Mouse (Mus musculus): ENCODE results near the gene Rer1. TPM values are rescaled to one million over a fixed set of nuclear protein-coding genes. Genes with fewer than 3 reads are reported as not detected.
"Not testable (repeated sequence)": the region's sequence is repeated elsewhere in the genome, so short reads cannot be mapped to it uniquely, and the experiment has no call there.

Gene Rer1
- total and polyA plus RNA-seq, 2 experiments from 2014 or later, result 116 to 126 TPM

DNA sequence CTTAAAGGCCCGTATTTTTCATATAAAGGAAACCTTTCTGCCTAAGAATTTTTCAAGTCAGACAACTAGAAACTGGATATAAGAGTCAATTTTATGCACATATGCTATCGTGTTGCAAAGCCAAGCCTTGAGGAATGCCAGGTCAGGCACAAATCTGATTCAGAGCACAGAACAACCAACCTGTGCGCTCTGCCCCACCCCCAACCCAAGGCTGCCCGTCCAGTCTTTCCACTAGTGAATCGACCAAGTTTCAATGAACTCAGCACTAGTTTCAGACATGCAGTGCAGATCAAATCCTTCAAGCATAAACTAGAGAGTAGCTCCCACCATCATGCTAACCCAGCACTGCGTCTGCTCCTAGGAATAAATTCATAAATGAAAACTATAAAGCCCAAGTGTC, 6.5 kb downstream of the Rer1 start:
- H3K27me3 ChIP-seq (ENCODE audit: control insufficient read depth, insufficient read depth, low read length), result no peaks in the 10 kb centered on the region

DNA sequence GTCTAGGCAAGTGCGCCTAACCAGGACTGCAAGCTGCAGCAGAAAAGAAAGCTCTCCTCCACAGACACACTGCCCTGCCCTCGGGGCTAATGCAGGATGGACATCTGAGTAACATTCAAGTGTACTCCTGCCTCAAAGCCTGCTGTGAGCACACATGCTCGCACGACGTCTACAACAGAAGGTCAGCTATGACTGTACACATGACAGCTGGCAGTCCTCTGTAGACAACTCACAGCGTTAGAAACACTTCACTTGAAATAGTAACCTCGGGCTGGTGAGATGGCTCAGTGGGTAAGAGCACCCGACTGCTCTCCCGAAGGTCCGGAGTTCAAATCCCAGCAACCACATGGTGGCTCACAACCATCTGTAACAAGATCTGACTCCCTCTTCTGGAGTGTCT, 7.4 kb downstream of the Rer1 start:
- not testable (repeated sequence) for H3K4me2 ChIP-seq (ENCODE audit: low read depth, low read length); H3K4me3 ChIP-seq (ENCODE audit: low read depth, low read length); ATAC-seq (ENCODE audit: insufficient read depth, low read depth); H3K9ac ChIP-seq (replicated peaks; ENCODE audit: low read depth, low read length); DNase-seq (ENCODE audit: low spot score); H3K27ac ChIP-seq (ENCODE audit: low read depth); H3K27me3 ChIP-seq (ENCODE audit: control insufficient read depth, insufficient read depth, low read length); H3K4me1 ChIP-seq (ENCODE audit: control insufficient read depth, insufficient read depth); H3K9me3 ChIP-seq (replicated peaks; ENCODE audit: control insufficient read depth, low read length)
- peaks cover 73% of the 10 kb centered on the region for H3K36me3 ChIP-seq (replicated peaks; ENCODE audit: control insufficient read depth, insufficient read depth, low read length)
- WGBS, result 78% methylated on average over 10 of the region's 10 CpGs

More for the DNA sequence above, 6.5 kb downstream of the Rer1 start:
- TF ChIP-seq EP300 (IDR thresholded peaks at IDR 0.05; ENCODE audit: low read depth) (no peak), CTCF (IDR thresholded peaks at IDR 0.05; ENCODE audit: low read depth) (no peak)
- Histone ChIP-seq H3K36me3 (replicated peaks; ENCODE audit: control insufficient read depth, insufficient read depth, low read length) (peaks cover 64% of the 10 kb centered on the region), H3K4me3 (ENCODE audit: low read depth, low read length) (no peak overlapping the region), H3K9me3 (replicated peaks; ENCODE audit: control insufficient read depth, low read length) (no peaks in the 10 kb centered on the region), H3K9ac (replicated peaks; ENCODE audit: low read depth, low read length) (no peak overlapping the region), H3K4me1 (ENCODE audit: control insufficient read depth, insufficient read depth) (peaks cover 8% of the 10 kb centered on the region; the same call in 1 of the 2 replicates), H3K27ac (ENCODE audit: low read depth) (no peak overlapping the region), H3K4me2 (ENCODE audit: low read depth, low read length) (no peak overlapping the region)
- no peak for DNase-seq (ENCODE audit: low spot score)
- no peak for ATAC-seq (ENCODE audit: insufficient read depth, low read depth)
- WGBS, result 93% methylated on average over 6 of the region's 6 CpGs

DNA sequence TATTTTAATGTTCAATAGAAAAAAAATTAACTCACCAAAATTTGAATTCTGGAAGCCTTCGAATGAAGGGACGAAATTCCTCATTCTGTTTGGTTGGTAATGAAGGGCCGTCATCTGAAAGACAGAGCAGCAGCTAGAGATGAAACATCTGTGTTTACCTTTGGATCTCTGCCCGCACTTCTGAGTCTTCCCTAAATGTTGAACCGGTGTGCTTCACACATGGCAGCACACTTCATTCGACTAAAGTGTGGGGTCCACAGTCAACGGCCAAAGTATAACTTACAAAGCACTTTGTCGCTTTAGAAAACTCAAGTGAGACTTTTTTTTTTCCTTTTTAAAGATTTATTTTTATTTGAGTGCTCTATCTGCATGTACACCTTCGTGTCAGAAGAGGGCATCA, 9.5 kb downstream of the Rer1 start:
- TF ChIP-seq EP300 (IDR thresholded peaks at IDR 0.05; ENCODE audit: low read depth), result no peak
- no peak for TF ChIP-seq CTCF (IDR thresholded peaks at IDR 0.05; ENCODE audit: low read depth)
- DNase-seq (ENCODE audit: low spot score) (no peak), ATAC-seq (ENCODE audit: insufficient read depth, low read depth) (no peak)
- Histone ChIP-seq H3K27me3 (ENCODE audit: control insufficient read depth, insufficient read depth, low read length) (no peaks in the 10 kb centered on the region), H3K27ac (ENCODE audit: low read depth) (no peak overlapping the region), H3K4me3 (ENCODE audit: low read depth, low read length) (no peak overlapping the region), H3K36me3 (replicated peaks; ENCODE audit: control insufficient read depth, insufficient read depth, low read length) (peaks cover 87% of the 10 kb centered on the region), H3K9me3 (replicated peaks; ENCODE audit: control insufficient read depth, low read length) (no peaks in the 10 kb centered on the region), H3K4me1 (ENCODE audit: control insufficient read depth, insufficient read depth) (no peaks in the 10 kb centered on the region), H3K9ac (replicated peaks; ENCODE audit: low read depth, low read length) (no peak overlapping the region), H3K4me2 (ENCODE audit: low read depth, low read length) (no peak overlapping the region)
- 83% methylated on average over 9 of the region's 9 CpGs for WGBS

DNA sequence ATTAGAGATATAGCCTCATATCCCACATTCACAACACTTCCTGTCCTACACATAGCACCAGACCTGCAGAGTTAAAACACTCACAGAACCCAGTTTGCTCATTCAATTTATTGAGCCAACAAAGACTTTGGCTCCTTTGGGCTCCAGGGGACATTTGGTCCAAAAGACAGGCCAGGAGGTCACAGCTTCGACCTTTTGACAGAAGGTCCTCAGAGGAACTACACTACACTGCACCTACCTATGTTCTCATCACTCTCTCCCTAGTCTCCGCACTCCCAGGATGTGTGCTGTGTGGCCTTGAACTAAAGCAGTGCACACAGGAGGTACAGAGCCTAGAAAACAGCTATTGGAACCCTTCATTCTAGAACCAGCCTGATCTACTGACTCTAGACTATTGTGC, 10.4 kb downstream of the Rer1 start:
- TF ChIP-seq EP300 (IDR thresholded peaks at IDR 0.05; ENCODE audit: low read depth) (no peak), CTCF (IDR thresholded peaks at IDR 0.05; ENCODE audit: low read depth) (no peak)
- H3K4me1 ChIP-seq (ENCODE audit: control insufficient read depth, insufficient read depth), result no peaks in the 10 kb centered on the region
- no peak for DNase-seq (ENCODE audit: low spot score)
- H3K27ac ChIP-seq (ENCODE audit: low read depth), result no peak overlapping the region
- no peak for ATAC-seq (ENCODE audit: insufficient read depth, low read depth)
- H3K4me2 ChIP-seq (ENCODE audit: low read depth, low read length), result no peak overlapping the region
- no peaks in the 10 kb centered on the region for H3K27me3 ChIP-seq (ENCODE audit: control insufficient read depth, insufficient read depth, low read length)
- H3K36me3 ChIP-seq (replicated peaks; ENCODE audit: control insufficient read depth, insufficient read depth, low read length), result peaks cover 89% of the 10 kb centered on the region
- 86% methylated on average over 2 of the region's 2 CpGs for WGBS
- H3K9ac ChIP-seq (replicated peaks; ENCODE audit: low read depth, low read length), result no peak overlapping the region
- H3K9me3 ChIP-seq (replicated peaks; ENCODE audit: control insufficient read depth, low read length), result no peaks in the 10 kb centered on the region
- no peak overlapping the region for H3K4me3 ChIP-seq (ENCODE audit: low read depth, low read length)

DNA sequence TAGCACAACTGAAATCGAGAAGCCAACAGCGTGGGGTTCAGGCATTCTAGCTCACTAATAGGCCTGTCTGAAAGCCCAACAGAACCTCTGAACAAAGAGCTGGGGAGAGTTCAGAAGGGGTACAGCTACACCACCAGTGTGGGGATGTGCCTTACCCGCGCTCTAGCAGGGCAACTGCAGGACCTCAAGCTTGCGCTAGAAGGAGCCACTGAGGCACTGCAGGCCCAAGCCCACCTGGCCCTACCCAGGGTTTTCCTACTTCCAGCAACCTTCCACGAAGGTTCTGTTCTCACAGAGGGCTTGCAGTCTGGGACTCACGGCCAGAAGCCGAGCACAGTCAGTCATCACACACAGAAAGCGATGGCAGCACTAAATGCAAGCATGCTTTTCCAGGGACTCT, 11.0 kb downstream of the Rer1 start:
- ATAC-seq (ENCODE audit: insufficient read depth, low read depth) (no peak), DNase-seq (ENCODE audit: low spot score) (no peak)
- Histone ChIP-seq H3K4me1 (ENCODE audit: control insufficient read depth, insufficient read depth) (no peaks in the 10 kb centered on the region), H3K27me3 (ENCODE audit: control insufficient read depth, insufficient read depth, low read length) (no peaks in the 10 kb centered on the region), H3K27ac (ENCODE audit: low read depth) (no peak overlapping the region), H3K36me3 (replicated peaks; ENCODE audit: control insufficient read depth, insufficient read depth, low read length) (peaks cover 89% of the 10 kb centered on the region), H3K4me3 (ENCODE audit: low read depth, low read length) (no peak overlapping the region), H3K9ac (replicated peaks; ENCODE audit: low read depth, low read length) (no peak overlapping the region), H3K4me2 (ENCODE audit: low read depth, low read length) (no peak overlapping the region), H3K9me3 (replicated peaks; ENCODE audit: control insufficient read depth, low read length) (no peaks in the 10 kb centered on the region)
- 87% methylated on average over 9 of the region's 9 CpGs for WGBS
- no peak for TF ChIP-seq EP300 (IDR thresholded peaks at IDR 0.05; ENCODE audit: low read depth)
- TF ChIP-seq CTCF (IDR thresholded peaks at IDR 0.05; ENCODE audit: low read depth), result no peak

DNA sequence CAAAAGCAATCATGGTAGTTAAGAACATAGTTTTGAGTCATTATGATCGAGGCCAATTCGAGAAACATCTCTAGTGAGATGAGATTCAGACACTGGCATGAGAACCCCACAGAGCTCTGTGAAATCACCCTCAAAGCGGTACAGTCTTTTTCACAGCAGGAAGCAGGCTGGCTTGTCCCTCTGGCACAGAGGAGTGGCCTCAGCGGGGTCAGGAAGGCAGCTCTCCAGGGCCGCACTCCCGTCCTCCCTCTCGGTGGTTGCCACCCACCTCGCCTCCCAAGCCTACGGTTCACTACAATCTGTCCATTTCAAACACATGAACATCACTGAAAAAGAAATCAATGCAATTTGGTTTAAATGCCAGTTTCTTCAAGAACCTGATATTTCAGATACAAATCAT, 11.8 kb downstream of the Rer1 start:
- Histone ChIP-seq H3K4me3 (ENCODE audit: low read depth, low read length) (no peak overlapping the region), H3K9me3 (replicated peaks; ENCODE audit: control insufficient read depth, low read length) (no peaks in the 10 kb centered on the region), H3K4me2 (ENCODE audit: low read depth, low read length) (no peak overlapping the region), H3K27me3 (ENCODE audit: control insufficient read depth, insufficient read depth, low read length) (no peaks in the 10 kb centered on the region), H3K27ac (ENCODE audit: low read depth) (no peak overlapping the region), H3K36me3 (replicated peaks; ENCODE audit: control insufficient read depth, insufficient read depth, low read length) (peaks cover 89% of the 10 kb centered on the region), H3K4me1 (ENCODE audit: control insufficient read depth, insufficient read depth) (no peaks in the 10 kb centered on the region), H3K9ac (replicated peaks; ENCODE audit: low read depth, low read length) (no peak overlapping the region)
- TF ChIP-seq CTCF (IDR thresholded peaks at IDR 0.05; ENCODE audit: low read depth) (no peak), EP300 (IDR thresholded peaks at IDR 0.05; ENCODE audit: low read depth) (no peak)
- 76% methylated on average over 9 of the region's 9 CpGs for WGBS
- no peak for ATAC-seq (ENCODE audit: insufficient read depth, low read depth)
- no peak for DNase-seq (ENCODE audit: low spot score)

All from heart, postnatal 0 days (tissue).